Mouse (Mus musculus): ENCODE results near the gene Urb1.

DNA sequence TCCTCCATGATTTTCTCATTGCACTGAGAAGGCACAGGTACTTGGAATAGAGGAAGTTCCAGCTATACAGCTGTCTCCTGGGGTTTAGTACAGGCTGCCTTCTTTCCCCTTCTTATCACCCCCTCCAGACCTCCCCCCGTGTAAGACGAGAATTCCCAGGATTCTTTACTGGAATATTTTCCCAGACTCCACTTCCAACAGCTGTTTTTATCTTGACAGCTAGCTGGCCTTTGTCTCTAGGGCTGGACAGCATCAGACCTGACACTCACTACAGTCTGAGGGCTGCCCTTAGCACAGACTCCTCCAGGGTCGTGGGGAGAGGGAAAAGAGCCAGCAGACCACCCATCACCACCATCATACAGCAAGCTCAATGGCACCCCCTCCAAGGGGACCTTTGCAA, 103.9 kb downstream of the Urb1 start:
- TF ChIP-seq MAFK (IDR thresholded peaks at IDR 0.05; ENCODE audit: insufficient read depth, low read depth, low read length): no peak
- no peak for TF ChIP-seq ZC3H11A (IDR thresholded peaks at IDR 0.05; ENCODE audit: borderline replicate concordance, low read depth, low read length)
- no peak for TF ChIP-seq ZNF384 (IDR thresholded peaks at IDR 0.05; ENCODE audit: low read depth, low read length)
- no peak for TF ChIP-seq CHD2 (IDR thresholded peaks at IDR 0.05; ENCODE audit: low read depth, low read length)

Measured in ES-E14 (cell line).